Mouse (Mus musculus) ES-E14 (cell line): ENCODE results near the gene Zmynd19. TPM values are rescaled to one million over a fixed set of nuclear protein-coding genes. Genes with fewer than 3 reads are reported as not detected.

Experiments
- DNase-seq: peaks from one replicate; pipeline ENCODE4 v3.0.0-alpha.2; 2013; ENCODE audit warnings: low read depth, low spot score
- H3K27ac ChIP-seq: 2 replicates; pipeline ENCODE4 v1.5.1; 2012; ENCODE audit warnings: low read depth, mild to moderate bottlenecking, low read length, moderate library complexity, mixed read lengths; ENCODE audit not compliant: poor library complexity, insufficient read depth, severe bottlenecking
- H3K36me3 ChIP-seq: 2 replicates; pipeline ENCODE4 v1.6.1; 2012; ENCODE audit warnings: mild to moderate bottlenecking, low read length, moderate library complexity, mixed read lengths; ENCODE audit not compliant: control insufficient read depth, poor library complexity, insufficient read depth, severe bottlenecking
- H3K4me1 ChIP-seq, 2 experiments: fragments of 150-350 bp in 1 of 2; sonication (generic) in 1 of 2; 2 replicates each; pipeline ENCODE4 v1.6.1; 2012; ENCODE audit warnings: low read length in 2 of 2, mild to moderate bottlenecking in 1 of 2, mixed read lengths in 1 of 2; ENCODE audit not compliant: control insufficient read depth in 2 of 2, insufficient read depth in 2 of 2, poor library complexity in 1 of 2
- H3K4me3 ChIP-seq, 2 experiments: fragments of 150-350 bp in 1 of 2; sonication (generic) in 1 of 2; 2 replicates each; pipeline ENCODE4 v1.5.1; 2012; ENCODE audit warnings: low read length in 2 of 2, low read depth in 1 of 2, mild to moderate bottlenecking in 1 of 2, mixed read lengths in 1 of 2; ENCODE audit not compliant: insufficient read depth in 1 of 2, poor library complexity in 1 of 2, severe bottlenecking in 1 of 2
- H3K9ac ChIP-seq: 2 replicates; pipeline ENCODE4 v1.6.1; 2012; ENCODE audit warnings: low read depth, mild to moderate bottlenecking, low read length, mixed read lengths; ENCODE audit not compliant: poor library complexity, insufficient read depth, severe bottlenecking
- H3K9me3 ChIP-seq: fragments of 150-350 bp; sonication (generic); 2 replicates; pipeline ENCODE4 v1.6.1; 2012; ENCODE audit warnings: low read depth, mild to moderate bottlenecking, low read length; ENCODE audit not compliant: control insufficient read depth, insufficient read depth
- CHD2 ChIP-seq: IDR thresholded peaks from 2 replicates; pipeline ENCODE4 v1.6.1; 2014; ENCODE audit warnings: mild to moderate bottlenecking, low read depth, low read length, inconsistent platforms
- HCFC1 ChIP-seq: IDR thresholded peaks from 2 replicates; pipeline ENCODE4 v1.6.1; 2012; ENCODE audit warnings: low read length, inconsistent platforms, borderline replicate concordance; ENCODE audit not compliant: insufficient read depth
- MAFK ChIP-seq: IDR thresholded peaks from 2 replicates; pipeline ENCODE4 v1.6.1; 2014; ENCODE audit warnings: mild to moderate bottlenecking, low read depth, low read length, inconsistent platforms; ENCODE audit not compliant: insufficient read depth
- ZC3H11A ChIP-seq: IDR thresholded peaks from 2 replicates; pipeline ENCODE4 v1.6.1; 2012; ENCODE audit warnings: low read depth, mild to moderate bottlenecking, inconsistent platforms, low read length, borderline replicate concordance
- ZNF384 ChIP-seq: IDR thresholded peaks from 2 replicates; pipeline ENCODE4 v1.6.1; 2012; ENCODE audit warnings: low read depth, low read length, inconsistent platforms
- in situ Hi-C, 2 experiments: fragments of 600-800 bp; cut with MboI; formaldehyde crosslinking; loops; one replicate each; pipeline ENCODE4 v1.15.1; 2025; ENCODE audit warnings: low sequenced_read_pairs in 2 of 2, inconsistent platforms in 1 of 2; ENCODE audit not compliant: unreplicated experiment in 2 of 2
- total RNA-seq: library from RNA; depleted of rRNA; stranded (reverse); fragments of 300-350 nt; gene quantifications from 2 replicates; pipeline ENCODE4 v1.2.3, GENCODE M21; 2012; rRNA removed

Zmynd19 gene
- total RNA-seq, 1 experiment, result 50.2 TPM

DNA sequence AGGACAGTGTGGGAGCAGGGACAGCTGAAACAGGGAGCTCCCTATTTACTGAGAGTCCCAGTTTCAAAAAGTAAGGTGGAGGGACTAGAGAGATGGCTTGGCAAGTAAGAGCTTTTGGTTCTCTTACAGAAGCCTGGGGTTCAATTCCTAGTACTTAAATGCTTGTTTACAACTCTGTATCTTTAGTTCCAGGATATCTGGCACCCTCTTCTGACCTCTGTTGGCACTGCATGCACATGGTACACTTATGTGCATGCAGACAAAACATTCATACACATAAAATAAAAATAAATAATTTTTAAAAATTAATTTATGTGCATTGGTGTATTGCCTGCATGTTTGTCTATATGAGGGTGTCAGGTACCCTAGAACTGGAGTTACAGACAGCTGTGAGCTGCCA, 58.7 kb downstream of the Zmynd19 start:
- H3K9me3 ChIP-seq, result no peaks in the 10 kb centered on the region
- in situ Hi-C loops, result no loop called here
- DNase-seq, result no peak
- no peaks in the 10 kb centered on the region for H3K4me1 ChIP-seq
- H3K9ac ChIP-seq, result no peak overlapping the region
- TF ChIP-seq HCFC1, result no peak
- TF ChIP-seq MAFK, result no peak
- no peak for TF ChIP-seq CHD2
- no peak for TF ChIP-seq ZNF384
- TF ChIP-seq ZC3H11A, result no peak
- H3K27ac ChIP-seq, result no peak overlapping the region
- no peak overlapping the region for H3K4me3 ChIP-seq
- no peaks in the 10 kb centered on the region for H3K36me3 ChIP-seq

Other genes with a start within 250 kb of the Zmynd19 start
- gene Cacna1b, start 186.6 kb upstream of the Zmynd19 start, total RNA-seq, result 2.4 and 5.0 TPM in 2 replicates
- 55.1 and 64.1 TPM in 2 replicates for gene Ehmt1, start 30.2 kb upstream of the Zmynd19 start, total RNA-seq
- 14.4 and 23.8 TPM in 2 replicates for gene Arrdc1, start 14.5 kb upstream of the Zmynd19 start, total RNA-seq
- gene Dph7, start 12.6 kb downstream of the Zmynd19 start, total RNA-seq, result 23.7 and 30.2 TPM in 2 replicates
- gene Mrpl41, start 25.3 kb downstream of the Zmynd19 start, total RNA-seq, result 29.2 and 38.3 TPM in 2 replicates
- 20.2 and 29.6 TPM in 2 replicates for gene Pnpla7, start 26.2 kb downstream of the Zmynd19 start, total RNA-seq
- gene Nsmf, start 104.6 kb downstream of the Zmynd19 start, total RNA-seq, result 9.3 and 10.4 TPM in 2 replicates
- not detected in 2 replicates for gene Entpd8, start 130.5 kb downstream of the Zmynd19 start, total RNA-seq
- 0.22 TPM in 1 of 2 replicates, not detected in the other for gene Noxa1, start 145.4 kb downstream of the Zmynd19 start, total RNA-seq
- 1.9 and 2.1 TPM in 2 replicates for gene Nrarp, start 231.0 kb downstream of the Zmynd19 start, total RNA-seq
- 11.1 and 17.0 TPM in 2 replicates for gene Tor4a, start 247.1 kb downstream of the Zmynd19 start, total RNA-seq